Mouse (Mus musculus) CH12.LX (cell line): ENCODE results near the gene Ubqlnl. TPM values are rescaled to one million over a fixed set of nuclear protein-coding genes. Genes with fewer than 3 reads are reported as not detected.
A peak's percentile ranks its signal among the peaks of the same experiment; 100 is the strongest.

Experiments
- DNase-seq: peaks from one replicate; pipeline ENCODE4 v3.0.0-alpha.2; 2013; ENCODE audit errors: extremely low read depth
- H3K27ac ChIP-seq: 2 replicates; pipeline ENCODE4 v1.5.1; 2012; ENCODE audit warnings: low read depth, mild to moderate bottlenecking, control low read depth, moderate library complexity; ENCODE audit not compliant: insufficient read depth
- H3K27me3 ChIP-seq: replicated peaks from 2 replicates; pipeline ENCODE3; 2012; ENCODE audit warnings: inconsistent platforms
- H3K36me3 ChIP-seq, 2 experiments: replicated peaks in 1 of 2; 2 replicates each; pipeline versions ENCODE3 to v1.6.1; 2012; ENCODE audit warnings: inconsistent platforms in 1 of 2, low read length in 1 of 2, mild to moderate bottlenecking in 1 of 2, mixed read lengths in 1 of 2, moderate library complexity in 1 of 2; ENCODE audit not compliant: control insufficient read depth in 1 of 2, insufficient read depth in 1 of 2
- H3K4me1 ChIP-seq, 2 experiments: 2 replicates each; pipeline ENCODE4 v1.6.1; 2012; ENCODE audit warnings: inconsistent platforms in 1 of 2, moderate library complexity in 1 of 2; ENCODE audit not compliant: insufficient read depth in 2 of 2, control insufficient read depth in 1 of 2
- H3K4me2 ChIP-seq: 2 replicates; pipeline ENCODE4 v1.6.1; 2012; ENCODE audit warnings: low read depth, mild to moderate bottlenecking, control low read depth; ENCODE audit not compliant: poor library complexity, insufficient read depth, severe bottlenecking
- H3K4me3 ChIP-seq, 3 experiments: fragments of 150-350 bp in 1 of 3; sonication (generic) in 1 of 3; replicated peaks in 1 of 3; 2 replicates each; pipeline versions ENCODE3 to v1.5.1; 2011 to 2012; ENCODE audit warnings: low read depth in 2 of 3, low read length in 2 of 3, mild to moderate bottlenecking in 2 of 3, moderate library complexity in 2 of 3, control low read depth in 1 of 3, improper control_type of control experiment in 1 of 3, inconsistent platforms in 1 of 3, mixed read lengths in 1 of 3; ENCODE audit not compliant: poor library complexity in 1 of 3
- H3K79me2 ChIP-seq: replicated peaks from 2 replicates; pipeline ENCODE4 v1.6.1; 2012; ENCODE audit warnings: mild to moderate bottlenecking, moderate library complexity; ENCODE audit not compliant: control insufficient read depth, poor library complexity, insufficient read depth, severe bottlenecking; ENCODE audit errors: extremely low read depth
- H3K9ac ChIP-seq: 2 replicates; pipeline ENCODE4 v1.6.1; 2012; ENCODE audit warnings: low read depth, mild to moderate bottlenecking, control low read depth, moderate library complexity; ENCODE audit not compliant: insufficient read depth
- H3K9me3 ChIP-seq: replicated peaks from 2 replicates; pipeline ENCODE3; 2012; ENCODE audit warnings: low read length, inconsistent platforms, mixed read lengths
- CHD2 ChIP-seq: IDR thresholded peaks from 2 replicates; pipeline ENCODE4 v1.6.1; 2011; ENCODE audit warnings: low read length, improper control_type of control experiment
- CTCF ChIP-seq, 2 experiments: IDR thresholded peaks in 1 of 2; conservative IDR thresholded peaks in 1 of 2; 2 replicates each; pipeline ENCODE4 v1.5.1; 2011 to 2012; ENCODE audit warnings: low read depth in 2 of 2, low read length in 2 of 2, improper control_type of control experiment in 1 of 2, inconsistent platforms in 1 of 2, mild to moderate bottlenecking in 1 of 2, moderate library complexity in 1 of 2
- ELF1 ChIP-seq: IDR thresholded peaks from 2 replicates; pipeline ENCODE4 v1.6.1; 2014; ENCODE audit warnings: low read depth, mild to moderate bottlenecking, inconsistent platforms, low read length, improper control_type of control experiment
- ETS1 ChIP-seq: conservative IDR thresholded peaks from 2 replicates; pipeline ENCODE4 v1.6.1; 2012; ENCODE audit warnings: low read depth, mild to moderate bottlenecking, inconsistent platforms, low read length, improper control_type of control experiment, moderate library complexity
- IRF4 ChIP-seq: IDR thresholded peaks from 2 replicates; pipeline ENCODE4 v1.6.1; 2014; ENCODE audit warnings: low read depth, mild to moderate bottlenecking, inconsistent platforms, low read length, improper control_type of control experiment
- JUN ChIP-seq: IDR thresholded peaks from 2 replicates; pipeline ENCODE4 v1.6.1; 2011; ENCODE audit warnings: low read depth, mild to moderate bottlenecking, low read length, improper control_type of control experiment, moderate library complexity; ENCODE audit not compliant: insufficient read depth
- MEF2A ChIP-seq: IDR thresholded peaks from 2 replicates; pipeline ENCODE4 v1.6.1; 2014; ENCODE audit warnings: low read depth, mild to moderate bottlenecking, inconsistent platforms, low read length, improper control_type of control experiment, borderline replicate concordance
- PAX5 ChIP-seq: IDR thresholded peaks from 2 replicates; pipeline ENCODE4 v1.6.1; 2012; ENCODE audit warnings: low read length, inconsistent platforms, mixed read lengths
- RAD21 ChIP-seq: IDR thresholded peaks from 2 replicates; pipeline ENCODE4 v1.6.1; 2011; ENCODE audit warnings: low read depth, mild to moderate bottlenecking, low read length, improper control_type of control experiment, moderate library complexity
- SIN3A ChIP-seq: IDR thresholded peaks from 2 replicates; pipeline ENCODE4 v1.6.1; 2012; ENCODE audit warnings: low read length, improper control_type of control experiment, inconsistent platforms
- SMC3 ChIP-seq: IDR thresholded peaks from 2 replicates; pipeline ENCODE4 v1.6.1; 2011; ENCODE audit warnings: low read depth, low read length, improper control_type of control experiment
- TCF12 ChIP-seq: IDR thresholded peaks from 2 replicates; pipeline ENCODE4 v1.6.1; 2014; ENCODE audit warnings: low read depth, mild to moderate bottlenecking, inconsistent platforms, low read length, improper control_type of control experiment
- USF2 ChIP-seq: conservative IDR thresholded peaks from 2 replicates; pipeline ENCODE4 v1.6.1; 2011; ENCODE audit warnings: low read depth, low read length, improper control_type of control experiment
- ZKSCAN1 ChIP-seq: IDR thresholded peaks from 2 replicates; pipeline ENCODE4 v1.6.1; 2012; ENCODE audit warnings: low read depth, inconsistent platforms, low read length, improper control_type of control experiment, borderline replicate concordance
- dilution Hi-C: fragments of 300-500 bp; cut with MboI; formaldehyde crosslinking; loops from 2 replicates; pipeline ENCODE4 v1.14.3; 2020; ENCODE audit warnings: low sequenced_read_pairs; ENCODE audit not compliant: extremely low pct_unique_long_range_greater_than_20kb, extremely low pct_ligation_motif_present
- in situ Hi-C: fragments of 300-500 bp; cut with MboI; formaldehyde crosslinking; loops from 3 replicates; pipeline ENCODE4 v1.14.3; 2019; ENCODE audit warnings: low sequenced_read_pairs, low pct_ligation_motif_present, low pct_unique_long_range_greater_than_20kb, mixed read lengths
- polyA plus RNA-seq: library from polyadenylated mRNA; unstranded; fragments of >175 nt; gene quantifications from 2 replicates; pipeline ENCODE4 v1.2.1, GENCODE M21; 2012; ENCODE audit warnings: low read depth; ENCODE audit not compliant: insufficient read length
- total RNA-seq, 2 experiments: library from RNA; depleted of rRNA; stranded (reverse); fragments of 300-350 nt in 1 of 2; fragments of >200 nt in 1 of 2; gene quantifications; 2 replicates each; pipeline ENCODE4 v1.2.3; 2012 to 2014

The Ubqlnl gene
- total and polyA plus RNA-seq, 3 experiments, result not detected

- in situ Hi-C loops, result no loop called here
Measured at GRCm38 (mm10) chr7:104167105-104167504, 16.7 kb upstream of the Ubqlnl start.

GRCm38 (mm10) chr7:104143179-104143578 lies 7.2 kb downstream of the Ubqlnl start, which contains the start of gene Ubqln3:
Gene Ubqln3 (minus strand): TSS chr7:104143279.
- no peaks in the 10 kb centered on the region for H3K9me3 ChIP-seq
- no peak within 1 kb of the TSS for H3K27ac ChIP-seq
- dilution Hi-C loops (no loop called here), in situ Hi-C loops (no loop called here)
- no peaks in the 10 kb centered on the region for H3K79me2 ChIP-seq
- H3K27me3 ChIP-seq, result no peaks in the 10 kb centered on the region
- H3K4me3 ChIP-seq, result no peak within 1 kb of the TSS
- H3K36me3 ChIP-seq, result no peaks in the 10 kb centered on the region
- no peaks in the 10 kb centered on the region for H3K4me1 ChIP-seq
- H3K9ac ChIP-seq, result no peak within 1 kb of the TSS
- TF ChIP-seq CHD2, result no peak
- TF ChIP-seq ELF1, result no peak
- no peak for TF ChIP-seq SIN3A
- TF ChIP-seq IRF4, result no peak
- no peak for TF ChIP-seq PAX5
- TF ChIP-seq ZKSCAN1, result no peak
- TF ChIP-seq TCF12, result no peak
- TF ChIP-seq JUN, result no peak
- TF ChIP-seq ETS1, result no peak
- no peak for DNase-seq
- no peak within 1 kb of the TSS for H3K4me2 ChIP-seq

More at GRCm38 (mm10) chr7:104167105-104167504, 16.7 kb upstream of the Ubqlnl start:
- TF ChIP-seq SMC3, result peak; percentile 45
- TF ChIP-seq MEF2A, result no peak
- TF ChIP-seq RAD21, result peak; percentile 65
- TF ChIP-seq CTCF (conservative IDR thresholded peaks at IDR 0.05 in 1 of 2, IDR thresholded peaks at IDR 0.05 in 1 of 2; ENCODE audit: low read depth in 2 of 2, low read length in 2 of 2), result peak; percentile 9 to 61; a peak in 2 of 4 replicates
- dilution Hi-C loops, result no loop called here
- Histone ChIP-seq H3K36me3 (no peaks in the 10 kb centered on the region), H3K4me1 (peaks cover 0 to 6% of the 10 kb centered on the region in 2 experiments; a peak in 1 of 4 replicates), H3K9me3 (no peaks in the 10 kb centered on the region), H3K4me3 (no peak overlapping the region), H3K79me2 (no peaks in the 10 kb centered on the region), H3K27me3 (no peaks in the 10 kb centered on the region), H3K27ac (no peak overlapping the region), H3K4me2 (no peak overlapping the region), H3K9ac (no peak overlapping the region)
- DNase-seq, result peak; percentile 39

GRCm38 (mm10) chr7:104137305-104137704 lies 13.1 kb downstream of the Ubqlnl start, which contains the start of gene Olfr643:
Gene Olfr643 (minus strand): TSS chr7:104137405.
- H3K27me3 ChIP-seq, result no peaks in the 10 kb centered on the region
- no peak within 1 kb of the TSS for H3K27ac ChIP-seq
- in situ Hi-C loops, result no loop called here
- H3K9ac ChIP-seq, result no peak within 1 kb of the TSS
- H3K36me3 ChIP-seq, result no peaks in the 10 kb centered on the region
- H3K9me3 ChIP-seq, result no peaks in the 10 kb centered on the region
- dilution Hi-C loops, result no loop called here
- H3K79me2 ChIP-seq, result no peaks in the 10 kb centered on the region
- DNase-seq, result no peak
- no peak within 1 kb of the TSS for H3K4me3 ChIP-seq
- no peaks in the 10 kb centered on the region for H3K4me1 ChIP-seq
- H3K4me2 ChIP-seq, result no peak within 1 kb of the TSS
- no peak for TF ChIP-seq ETS1
- no peak for TF ChIP-seq USF2
